Mouse (Mus musculus): Measurements from ENCODE around the gene Fndc5. TPM values are rescaled to one million over a fixed set of nuclear protein-coding genes. Genes with fewer than 3 reads are reported as not detected.

The Fndc5 gene
- polyA plus RNA-seq, 1 experiment from 2014 or later: 5.6 TPM

GRCm38 (mm10) chr4:129190538-129190937 lies 53.7 kb downstream of the Fndc5 start:
- WGBS: 3% methylated on average over 12 of the region's 12 CpGs
- Histone ChIP-seq H3K4me1 (peaks cover 36% of the 10 kb centered on the region), H3K9me3 (no peaks in the 10 kb centered on the region), H3K27me3 (replicated peaks) (no peaks in the 10 kb centered on the region), H3K4me3 (peak overlapping the region; percentile 92), H3K4me2 (peak overlapping the region; percentile 94), H3K27ac (replicated peaks) (peak overlapping the region; percentile 80), H3K9ac (peak overlapping the region; percentile 93), H3K36me3 (0 out of 2 replicates have a peak, but pooled peaks cover 20% of the 10 kb centered on the region)
- no peak for ATAC-seq (ENCODE audit: extremely low read depth, insufficient number of reproducible peaks, low FRiP score, low TSS enrichment)

DNA sequence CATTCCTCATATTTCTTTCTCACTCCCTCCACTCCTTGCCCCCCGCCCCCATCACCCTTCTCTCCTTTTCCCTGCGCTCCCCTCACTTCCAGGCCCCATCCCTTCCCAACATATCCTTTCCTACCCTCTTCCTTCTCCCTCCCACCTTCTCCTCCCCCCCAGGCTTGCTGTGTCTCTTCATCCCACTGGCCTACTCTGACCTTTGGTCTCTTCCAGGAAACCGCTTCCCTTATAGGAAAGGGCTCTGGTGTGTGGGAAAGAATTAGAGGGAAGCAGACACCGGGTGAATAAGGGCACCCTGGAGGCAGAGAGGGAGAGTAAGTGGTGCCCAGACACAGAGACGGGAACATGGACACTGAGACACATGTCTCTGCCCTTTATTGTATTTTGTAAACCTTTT lies 54.9 kb downstream of the Fndc5 start:
- Histone ChIP-seq H3K4me1 (peaks cover 36% of the 10 kb centered on the region), H3K4me2 (peak overlapping the region; percentile 94), H3K4me3 (no peak overlapping the region; the same call in 1 of the 2 replicates), H3K27me3 (replicated peaks) (no peaks in the 10 kb centered on the region), H3K27ac (replicated peaks) (no peak overlapping the region), H3K9ac (peak overlapping the region; percentile 50; the same call in 1 of the 2 replicates), H3K36me3 (peaks cover 32% of the 10 kb centered on the region), H3K9me3 (no peaks in the 10 kb centered on the region)
- ATAC-seq (ENCODE audit: extremely low read depth, insufficient number of reproducible peaks, low FRiP score, low TSS enrichment): no peak
- WGBS: 76% methylated on average over 5 of the region's 5 CpGs

Other genes with a start within 250 kb of the Fndc5 start
- gene Azin2, start 174.6 kb upstream of the Fndc5 start, polyA plus RNA-seq (2015; fragmentation: Nextera tagmentation; extraction: Ambion mirVana): 7.4 TPM in 2 replicates
- 147 and 167 TPM in 2 replicates for gene Ak2, start 145.0 kb upstream of the Fndc5 start, polyA plus RNA-seq (2015; fragmentation: Nextera tagmentation; extraction: Ambion mirVana)
- 5.7 and 6.2 TPM in 2 replicates for gene Rnf19b, start 78.7 kb upstream of the Fndc5 start, polyA plus RNA-seq (2015; fragmentation: Nextera tagmentation; extraction: Ambion mirVana)
- gene Tmem54, start 31.5 kb upstream of the Fndc5 start, polyA plus RNA-seq (2015; fragmentation: Nextera tagmentation; extraction: Ambion mirVana): 1.0 and 1.1 TPM in 2 replicates
- 0.25 and 0.37 TPM in 2 replicates for gene Hpca, start 15.0 kb upstream of the Fndc5 start, polyA plus RNA-seq (2015; fragmentation: Nextera tagmentation; extraction: Ambion mirVana)
- 12.3 and 14.3 TPM in 2 replicates for gene S100pbp, start 52.7 kb downstream of the Fndc5 start, polyA plus RNA-seq (2015; fragmentation: Nextera tagmentation; extraction: Ambion mirVana)
- 49.8 and 52.0 TPM in 2 replicates for gene Yars, start 52.8 kb downstream of the Fndc5 start, polyA plus RNA-seq (2015; fragmentation: Nextera tagmentation; extraction: Ambion mirVana)
- 1.8 and 2.3 TPM in 2 replicates for gene C77080, start 124.4 kb downstream of the Fndc5 start, polyA plus RNA-seq (2015; fragmentation: Nextera tagmentation; extraction: Ambion mirVana)
- gene Sync, start 150.6 kb downstream of the Fndc5 start, polyA plus RNA-seq (2015; fragmentation: Nextera tagmentation; extraction: Ambion mirVana): 1.1 and 1.6 TPM in 2 replicates
- gene Rbbp4, start 198.4 kb downstream of the Fndc5 start, polyA plus RNA-seq (2015; fragmentation: Nextera tagmentation; extraction: Ambion mirVana): 279 and 297 TPM in 2 replicates
- gene Zbtb8os, start 198.7 kb downstream of the Fndc5 start, polyA plus RNA-seq (2015; fragmentation: Nextera tagmentation; extraction: Ambion mirVana): 36.6 and 45.0 TPM in 2 replicates
- 9.9 and 11.0 TPM in 2 replicates for gene Zbtb8a, start 241.1 kb downstream of the Fndc5 start, polyA plus RNA-seq (2015; fragmentation: Nextera tagmentation; extraction: Ambion mirVana)